7 mouse cellular contexts compared by ENCODE assay signal in genomic region chr10:80245600-80245999, GRCm38 (mm10). TPM values are rescaled to one million over a fixed set of nuclear protein-coding genes. Genes with fewer than 3 reads are reported as not detected.
A peak's percentile ranks its signal among the peaks of the same experiment; 100 is the strongest.
DNase-seq lines count a peak whose midpoint lies in the region; ATAC-seq lines count a peak whose summit lies in the region.

No protein-coding gene starts in this region.

- peak overlapping the region; percentile 37 for H3K27ac ChIP-seq in midbrain, embryonic 11.5 days (ENCODE audit: low read depth, low read length)

- intact Hi-C loops in left cerebral cortex, postnatal 4 days (cut with DNase I), result loop anchor here (1.0 kb wide), 1 partner anchor 70 kb away; no protein-coding TSS in a partner anchor

- no peak overlapping the region for H3K4me3 ChIP-seq in midbrain, embryonic 11.5 days (ENCODE audit: low read depth, low read length)

- peaks cover 27% of the 10 kb centered on the region for H3K36me3 ChIP-seq in midbrain, embryonic 11.5 days (ENCODE audit: control insufficient read depth, insufficient read depth, low read length)

- peak; percentile 69 to 78 for DNase-seq in adrenal gland, adult 18-20 months (ENCODE audit: low spot score in 2 of 2)
- peak; percentile 86 to 93 for DNase-seq in cerebellum, postnatal 25 days
- peak; percentile 86 for DNase-seq in gastrocnemius, adult 18-20 months (ENCODE audit: low spot score)
- peak; percentile 90 for DNase-seq in induced T-regulatory cell, adult 2 months (ENCODE audit: low read depth)
- peak; percentile 88 for DNase-seq in left cerebral cortex, postnatal 4 days
- peak; percentile 99 for DNase-seq in midbrain, embryonic 11.5 days (ENCODE audit: low spot score, missing footprints)
- DNase-seq in spleen, adult 12 weeks (ENCODE audit: low spot score), result peak; percentile 68

- H3K4me1 ChIP-seq in midbrain, embryonic 11.5 days (ENCODE audit: control insufficient read depth, insufficient read depth, low read length), result peaks cover 17% of the 10 kb centered on the region

- peak; percentile 9; the same call in 1 of the 2 replicates for ATAC-seq in midbrain, embryonic 11.5 days (ENCODE audit: low FRiP score)

- 0% methylated on average over 4 of the region's 4 CpGs for WGBS in midbrain, embryonic 11.5 days

- peak overlapping the region; percentile 43; the same call in 1 of the 2 replicates for H3K9ac ChIP-seq in midbrain, embryonic 11.5 days (ENCODE audit: low read length)

- no peak overlapping the region for H3K4me2 ChIP-seq in midbrain, embryonic 11.5 days

- no peaks in the 10 kb centered on the region for H3K27me3 ChIP-seq in midbrain, embryonic 11.5 days (ENCODE audit: control insufficient read depth, insufficient read depth, low read length)

- no peaks in the 10 kb centered on the region for H3K9me3 ChIP-seq in midbrain, embryonic 11.5 days (ENCODE audit: control insufficient read depth, low read length)

RNA-seq across cellular contexts. Expression of gene Ndufs7, which starts 3.3 kb away (rescaled TPM):
- total RNA-seq in adrenal gland, adult 18-20 months (2021), result 100 to 1,000 TPM; 294 to 370 TPM
- 100 to 1,000 TPM; 578 to 613 TPM for total RNA-seq in gastrocnemius, adult 18-20 months (2021)
- 100 to 1,000 TPM; 124 to 125 TPM for total RNA-seq in left cerebral cortex, postnatal 4 days (2021)
- polyA plus RNA-seq in midbrain, embryonic 11.5 days (2014; fragmentation: Nextera tagmentation; extraction: Ambion mirVana), result 209 and 229 TPM in 2 replicates

RNA-seq across cellular contexts. Expression of gene Gamt, which starts 15.2 kb away (rescaled TPM):
- total RNA-seq in adrenal gland, adult 18-20 months (2021), result 100 to 1,000 TPM; 146 to 236 TPM
- 10 to 100 TPM; 27.4 to 28.7 TPM for total RNA-seq in gastrocnemius, adult 18-20 months (2021)
- total RNA-seq in left cerebral cortex, postnatal 4 days (2021), result 10 to 100 TPM; 21.9 to 23.0 TPM
- 24.6 and 28.9 TPM in 2 replicates for polyA plus RNA-seq in midbrain, embryonic 11.5 days (2014; fragmentation: Nextera tagmentation; extraction: Ambion mirVana)

RNA-seq across cellular contexts. Expression of gene Dazap1, which starts 15.7 kb away (rescaled TPM):
- total RNA-seq in adrenal gland, adult 18-20 months (2021), result 100 to 1,000 TPM in 1 of 2 experiments, 10 to 100 TPM in 1; 90.2 to 100 TPM
- 10 to 100 TPM; 34.2 to 38.8 TPM for total RNA-seq in gastrocnemius, adult 18-20 months (2021)
- total RNA-seq in left cerebral cortex, postnatal 4 days (2021), result 100 to 1,000 TPM; 136 to 145 TPM
- 37.8 and 42.6 TPM in 2 replicates for polyA plus RNA-seq in midbrain, embryonic 11.5 days (2014; fragmentation: Nextera tagmentation; extraction: Ambion mirVana)

RNA-seq across cellular contexts. Expression of gene Mum1, which starts 19.4 kb away (rescaled TPM):
- total RNA-seq in adrenal gland, adult 18-20 months (2021), result 10 to 100 TPM; 17.4 to 18.4 TPM
- total RNA-seq in gastrocnemius, adult 18-20 months (2021), result 10 to 100 TPM; 13.8 to 13.9 TPM
- total RNA-seq in left cerebral cortex, postnatal 4 days (2021), result 10 to 100 TPM; 53.9 to 55.2 TPM
- polyA plus RNA-seq in midbrain, embryonic 11.5 days (2014; fragmentation: Nextera tagmentation; extraction: Ambion mirVana), result 134 and 142 TPM in 2 replicates

RNA-seq across cellular contexts. Expression of gene Rps15, which starts 46.7 kb away (rescaled TPM):
- 1,000 to 10,000 TPM; 1,162 to 1,195 TPM for total RNA-seq in adrenal gland, adult 18-20 months (2021)
- 100 to 1,000 TPM; 703 to 778 TPM for total RNA-seq in gastrocnemius, adult 18-20 months (2021)
- 100 to 1,000 TPM; 873 to 899 TPM for total RNA-seq in left cerebral cortex, postnatal 4 days (2021)
- polyA plus RNA-seq in midbrain, embryonic 11.5 days (2014; fragmentation: Nextera tagmentation; extraction: Ambion mirVana), result 752 and 845 TPM in 2 replicates

Comparison
In these comparisons a context has a peak if more than half of its experiments do, and no peak if none do; other contexts are left out.
1. RNA of gene Gamt, which starts 15.2 kb away (total RNA-seq): 146 to 236 TPM in adrenal gland, adult 18-20 months; 27.4 to 28.7 TPM in gastrocnemius, adult 18-20 months and 21.9 to 23.0 TPM in left cerebral cortex, postnatal 4 days; every median in the first group is over 4 times any median in the second.
2. Peak in every context shown above with its lines, with median percentiles within 50 percentile points of each other: DNase-seq.